In the genomic region with DNA sequence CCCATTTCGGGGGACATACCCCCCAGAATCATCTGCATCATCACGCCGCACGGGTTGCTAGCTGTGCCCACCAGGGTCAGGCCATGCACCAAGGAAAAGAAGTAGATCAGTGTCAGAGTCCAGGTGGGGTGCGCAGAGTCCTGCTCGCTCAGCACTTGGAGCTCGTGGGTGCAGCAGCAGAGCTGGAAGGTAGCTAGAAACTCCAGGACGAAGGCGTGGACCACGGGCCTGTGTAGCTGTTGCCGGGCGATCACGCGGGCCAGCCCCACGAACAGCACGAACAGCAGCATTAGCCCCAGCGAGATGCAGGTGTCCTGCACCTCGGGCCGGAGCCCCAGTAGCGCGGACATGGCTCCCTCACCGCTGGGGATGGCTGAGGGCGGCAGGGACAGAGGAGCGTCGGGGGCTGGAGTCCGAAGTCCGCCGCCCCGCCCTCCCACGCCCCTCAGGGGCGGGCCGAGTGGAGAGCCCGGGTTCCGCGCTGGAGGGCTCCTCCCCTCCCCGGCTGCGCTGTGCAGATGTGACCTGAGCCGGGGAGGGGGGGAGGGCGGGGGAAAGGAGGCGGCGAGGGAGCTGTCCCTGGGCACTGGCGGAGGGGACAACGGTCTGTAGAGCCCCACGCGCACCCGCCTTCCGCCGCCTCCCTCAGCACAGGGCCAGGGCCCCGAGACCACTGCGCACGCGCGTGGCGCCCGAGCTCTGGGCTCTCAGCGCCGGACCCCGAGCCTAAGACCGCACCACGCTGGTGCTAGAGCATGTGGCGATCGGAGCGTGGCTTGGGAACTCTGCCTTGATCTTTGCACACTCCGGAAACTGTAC, we compare ENCODE assay signal across 8 mouse cellular contexts. TPM values are rescaled to one million over a fixed set of nuclear protein-coding genes. Genes with fewer than 3 reads are reported as not detected.
DNase-seq lines count a peak whose midpoint lies in the region; ATAC-seq lines count a peak whose summit lies in the region.

A gene (minus strand): TSS at position 652 of the 819 bp plus-strand sequence.

- peaks cover 21% of the 10 kb centered on the region for H3K4me1 ChIP-seq in hindbrain, embryonic 15.5 days (replicated peaks)

- peak; percentile 94 for DNase-seq in ZHBTc4 (ENCODE audit: low read depth, low spot score)
- DNase-seq in cerebellum, postnatal 36 days = peak; percentile 73 to 76
- peak; percentile 83 for DNase-seq in gastrocnemius, adult 18-20 months (ENCODE audit: low spot score)
- peak; percentile 70 to 80 for DNase-seq in left cerebral cortex, adult 18-20 months (ENCODE audit: low spot score in 2 of 2)
- DNase-seq in right cerebral cortex, adult 18-20 months = peak; percentile 83
- peak; percentile 30 for DNase-seq in urinary bladder, postnatal 10 days (ENCODE audit: low spot score)

- H3K9me3 ChIP-seq in hindbrain, embryonic 15.5 days = no peaks in the 10 kb centered on the region

- under 1% methylated on average over 55 of the region's 64 CpGs for WGBS in hindbrain, embryonic 15.5 days
- 3% methylated on average over 50 of the region's 64 CpGs for WGBS in macrophage (ENCODE audit: missing documents)

- H3K27me3 ChIP-seq in hindbrain, embryonic 15.5 days = no peaks in the 10 kb centered on the region

- peak within 1 kb of the TSS; percentile 18; the same call in 1 of the 2 replicates for H3K27ac ChIP-seq in hindbrain, embryonic 15.5 days (replicated peaks)
- no peak within 1 kb of the TSS for H3K27ac ChIP-seq in macrophage

- no peaks in the 10 kb centered on the region for H3K36me3 ChIP-seq in hindbrain, embryonic 15.5 days
- no peaks in the 10 kb centered on the region for H3K36me3 ChIP-seq in macrophage (ENCODE audit: inconsistent target)

- peak; percentile 93 for ATAC-seq in hindbrain, embryonic 15.5 days (ENCODE audit: low FRiP score, low read depth)

- peak within 1 kb of the TSS; percentile 92 for H3K4me2 ChIP-seq in hindbrain, embryonic 15.5 days

- H3K79me2 ChIP-seq in macrophage (ENCODE audit: inconsistent target) = no peaks in the 10 kb centered on the region

- peak within 1 kb of the TSS; percentile 59 for H3K9ac ChIP-seq in hindbrain, embryonic 15.5 days

- H3K4me3 ChIP-seq in hindbrain, embryonic 15.5 days = peak within 1 kb of the TSS; percentile 62
- peak within 1 kb of the TSS; percentile 52 for H3K4me3 ChIP-seq in macrophage (ENCODE audit: inconsistent target)

RNA-seq across cellular contexts. Expression of the gene that starts here (rescaled TPM):
- total RNA-seq in gastrocnemius, adult 18-20 months (2021) = under 1 TPM; 0.38 to 0.59 TPM
- polyA plus RNA-seq in hindbrain, embryonic 15.5 days (2015; fragmentation: Nextera tagmentation; extraction: Ambion mirVana) = 19.4 and 22.1 TPM in 2 replicates
- total RNA-seq in left cerebral cortex, adult 18-20 months (2021) = 10 to 100 TPM; 26.4 to 27.9 TPM
- total RNA-seq in macrophage (2018; cell fraction: chromatin; rRNA removed) = 1 to 10 TPM in 3 of 26 experiments, under 1 TPM in 12, not detected in 11; 0.19 to 1.2 (median 0.66) TPM
- under 1 TPM; 0.08 to 1.00 (median 0.41) TPM for total RNA-seq in macrophage (2018; cell fraction: cytosol; rRNA removed)
- total RNA-seq in macrophage (2018; cell fraction: nucleus; rRNA removed) = 1 to 10 TPM in 4 of 26 experiments, under 1 TPM in 12, not detected in 10; 0.13 to 2.4 (median 0.54) TPM
- 0.16 to 0.70 TPM (median 0.52 TPM) in 3 replicates for polyA plus RNA-seq in macrophage (2018)

Comparison
In these comparisons a context has a peak if more than half of its experiments do, and no peak if none do; other contexts are left out.
1. RNA of the gene that starts here (total RNA-seq): 26.4 to 27.9 TPM in left cerebral cortex, adult 18-20 months; 0.38 to 0.59 TPM in gastrocnemius, adult 18-20 months; every median in the first group is over 10 times any median in the second.
2. RNA of the gene that starts here (polyA plus RNA-seq): 19.4 to 22.1 TPM in hindbrain, embryonic 15.5 days; 0.16 to 0.70 TPM in macrophage; every median in the first group is over 10 times any median in the second.
3. Peak in DNase-seq in gastrocnemius, adult 18-20 months; RNA of the gene not detected or under 1 TPM.
4. DNase-seq: peak in every context shown above with its lines; median percentile 94 in ZHBTc4; 83 in gastrocnemius, adult 18-20 months; 83 in right cerebral cortex, adult 18-20 months; 75 in left cerebral cortex, adult 18-20 months; 74 in cerebellum, postnatal 36 days; 30 in urinary bladder, postnatal 10 days.